Mouse (Mus musculus): ENCODE data around the gene Rapgef5.
A peak's percentile ranks its signal among the peaks of the same experiment; 100 is the strongest.

The Rapgef5 gene

GRCm38 (mm10) chr12:117528509-117529145 lies 12.3 kb downstream of the Rapgef5 start:
- peak; percentile 67 for DNase-seq (ENCODE audit: low read depth, low spot score)

GRCm38 (mm10) chr12:117531106-117531505 lies 14.8 kb downstream of the Rapgef5 start:
- DNase-seq (ENCODE audit: low read depth, low spot score): peak; percentile 61

DNA sequence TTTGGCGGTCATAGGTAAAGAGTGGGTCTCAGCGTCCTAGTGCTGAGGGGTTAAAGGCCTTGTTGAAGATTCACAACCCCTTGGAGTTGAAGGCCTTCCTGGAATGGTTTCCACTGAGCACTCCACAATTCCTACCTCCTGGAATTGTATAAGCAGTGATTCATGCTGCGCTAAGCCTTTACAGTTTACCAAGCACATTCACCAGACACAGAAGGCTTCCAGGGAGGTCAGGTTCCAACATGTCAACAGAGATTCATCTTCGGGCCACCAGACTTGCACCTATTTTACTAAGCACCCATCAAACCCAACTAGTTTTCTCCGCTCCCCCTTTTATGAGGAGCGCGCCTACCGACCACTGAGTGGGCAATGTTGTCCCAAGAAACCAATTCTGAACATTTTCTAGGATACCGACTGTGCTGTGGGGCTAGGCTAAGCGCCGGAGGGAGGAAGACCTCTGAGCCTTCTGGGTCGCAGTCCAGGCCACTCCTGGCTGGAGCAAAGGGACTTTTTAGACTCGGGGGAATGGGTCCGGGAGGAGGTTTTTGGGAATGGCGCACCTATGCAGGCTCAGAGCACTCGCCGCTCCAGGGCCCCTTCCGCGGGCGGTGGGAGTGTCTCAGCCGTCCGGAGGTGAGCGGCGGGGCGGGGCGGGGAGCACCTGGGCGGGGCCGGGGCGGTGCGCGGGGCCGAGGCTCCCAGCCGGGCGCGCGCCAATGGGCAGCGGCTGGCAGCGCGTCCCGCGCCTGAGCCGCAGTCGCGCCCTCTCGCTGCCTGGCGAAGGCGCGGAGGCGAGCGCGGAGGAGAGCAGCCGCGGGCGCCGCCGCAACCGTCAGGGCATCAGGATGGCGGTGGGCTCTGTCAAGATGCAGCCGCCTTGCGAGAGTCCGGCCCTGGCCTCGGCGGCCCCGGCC lies 17.2 kb downstream of the Rapgef5 start:
- DNase-seq (ENCODE audit: low read depth, low spot score): peak; percentile 70

DNA sequence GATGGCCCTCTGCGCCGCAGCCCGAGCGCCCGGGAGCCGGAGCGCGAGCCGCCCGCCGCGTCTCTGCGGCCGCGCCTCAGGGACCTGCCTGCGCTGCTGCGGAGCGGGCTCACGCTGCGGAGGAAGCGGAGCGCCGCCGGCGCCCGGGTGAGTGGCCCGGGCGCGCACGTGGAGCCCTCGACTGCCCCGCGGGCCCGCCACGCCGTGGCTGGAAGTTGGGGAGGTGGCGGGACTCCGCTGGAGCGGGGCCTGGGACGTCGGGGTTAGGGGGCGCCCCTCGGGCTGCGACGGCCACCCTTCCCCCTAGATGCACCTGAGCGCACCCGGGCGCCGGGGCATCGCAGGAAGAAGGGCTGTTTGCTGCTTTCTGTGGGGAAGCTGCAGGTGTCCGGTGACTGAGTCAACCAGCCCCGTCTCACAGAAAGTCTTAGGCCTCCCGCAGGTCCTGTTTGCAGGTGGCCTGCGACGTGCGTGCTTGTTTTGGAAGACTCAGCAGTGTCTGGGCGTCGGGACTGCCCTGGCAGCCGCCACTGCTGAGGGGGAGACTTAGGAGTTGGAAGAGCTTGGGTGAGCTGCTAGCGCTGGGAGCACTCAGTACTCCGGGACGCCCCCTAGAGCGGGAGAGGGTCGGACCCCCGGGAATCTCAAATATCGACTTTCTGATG lies 17.9 kb downstream of the Rapgef5 start:
- peak; percentile 74 for DNase-seq (ENCODE audit: low read depth, low spot score)

DNA sequence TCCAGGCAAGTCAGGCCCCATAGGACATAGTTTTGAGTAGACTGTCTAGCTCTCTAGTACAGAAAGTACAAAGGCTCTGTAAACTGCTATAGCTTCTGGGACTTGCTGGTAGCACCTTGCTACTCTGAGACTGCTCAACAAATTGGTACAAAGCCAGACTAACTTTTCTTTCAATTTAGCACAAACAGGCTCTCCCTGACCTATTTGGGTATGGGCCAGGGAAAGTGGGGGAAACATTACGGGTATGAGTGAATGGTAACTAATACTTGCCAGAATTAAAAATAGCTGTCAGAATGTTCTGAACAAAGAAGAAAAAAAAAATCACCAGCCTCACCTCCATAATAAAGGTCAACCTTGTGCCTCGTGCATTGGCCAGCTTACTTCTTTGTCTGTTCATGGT lies 24.1 kb downstream of the Rapgef5 start:
- DNase-seq (ENCODE audit: low read depth, low spot score): no peak

- DNase-seq (ENCODE audit: low read depth, low spot score): no peak
Observed at GRCm38 (mm10) chr12:117545277-117545676, 29.0 kb downstream of the Rapgef5 start.

DNA sequence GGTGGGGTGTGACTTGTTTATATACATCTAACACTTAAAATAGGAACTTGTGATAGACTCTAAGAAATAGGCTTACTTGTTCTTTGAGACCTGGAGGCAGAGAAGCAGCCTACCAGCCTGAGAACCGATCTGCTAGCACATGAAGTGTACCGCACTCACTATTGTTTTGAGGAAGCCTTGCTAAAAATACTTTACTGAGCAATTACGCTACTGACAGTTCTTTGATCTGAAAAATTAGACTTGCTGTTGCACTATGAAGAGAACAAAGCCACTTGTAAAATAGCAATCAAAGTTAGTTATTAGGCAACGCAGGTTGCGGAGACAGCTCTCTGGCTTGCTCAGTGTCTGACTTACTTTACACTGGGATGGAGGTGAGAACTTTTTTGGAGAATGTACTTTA lies 37.1 kb downstream of the Rapgef5 start:
- peak; percentile 66 for DNase-seq (ENCODE audit: low read depth, low spot score)

- DNase-seq (ENCODE audit: low read depth, low spot score): no peak
Observed at GRCm38 (mm10) chr12:117554612-117555063, 38.4 kb downstream of the Rapgef5 start.

DNA sequence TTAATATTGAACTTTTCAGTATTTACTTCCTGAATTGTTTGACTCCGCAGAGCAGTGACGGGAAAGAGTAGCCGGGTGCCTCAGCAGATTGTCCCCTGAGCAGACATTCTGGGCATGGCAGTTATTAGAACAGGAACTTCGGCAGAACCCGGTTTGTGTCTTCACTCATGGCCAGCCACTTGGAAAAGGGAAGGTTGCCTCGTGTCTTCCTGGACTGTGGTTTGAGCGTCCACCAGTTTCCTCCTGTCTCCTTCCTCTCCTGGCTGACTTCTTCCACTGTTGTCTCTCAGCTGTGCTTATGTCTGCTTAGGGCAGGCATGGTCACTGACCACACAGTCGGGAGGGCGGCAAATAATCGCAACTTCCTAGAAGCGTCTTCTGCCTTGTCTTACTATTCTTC lies 44.2 kb downstream of the Rapgef5 start:
- DNase-seq (ENCODE audit: low read depth, low spot score): peak; percentile 66

- DNase-seq (ENCODE audit: low read depth, low spot score): peak; percentile 76
Observed at GRCm38 (mm10) chr12:117561411-117562059, 45.3 kb downstream of the Rapgef5 start.

DNA sequence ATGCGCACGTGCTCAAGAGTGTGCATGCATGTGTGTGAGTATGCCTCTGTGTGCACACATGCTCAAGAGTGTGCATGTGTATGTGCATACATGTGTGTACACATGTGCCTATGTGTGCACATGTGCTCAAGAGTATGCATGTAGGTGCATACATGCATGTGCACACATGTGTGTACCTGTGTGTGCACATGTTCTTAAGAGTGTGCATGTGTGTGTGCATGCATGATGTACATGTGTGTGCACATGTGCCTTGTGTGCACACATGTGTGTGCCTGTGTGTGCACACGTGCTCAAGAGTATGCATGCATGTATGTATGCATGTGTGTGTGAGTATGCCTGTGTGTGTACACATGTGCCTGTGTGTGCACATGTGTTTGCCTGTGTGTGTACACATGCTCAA lies 45.8 kb downstream of the Rapgef5 start:
- no peak for DNase-seq (ENCODE audit: low read depth, low spot score)

GRCm38 (mm10) chr12:117563859-117564258 lies 47.6 kb downstream of the Rapgef5 start:
- no peak for DNase-seq (ENCODE audit: low read depth, low spot score)

- no peak for DNase-seq (ENCODE audit: low read depth, low spot score)
Observed at GRCm38 (mm10) chr12:117566298-117566697, 50.0 kb downstream of the Rapgef5 start.

- DNase-seq (ENCODE audit: low read depth, low spot score): peak; percentile 59
Observed at GRCm38 (mm10) chr12:117569671-117570070, 53.4 kb downstream of the Rapgef5 start.

DNA sequence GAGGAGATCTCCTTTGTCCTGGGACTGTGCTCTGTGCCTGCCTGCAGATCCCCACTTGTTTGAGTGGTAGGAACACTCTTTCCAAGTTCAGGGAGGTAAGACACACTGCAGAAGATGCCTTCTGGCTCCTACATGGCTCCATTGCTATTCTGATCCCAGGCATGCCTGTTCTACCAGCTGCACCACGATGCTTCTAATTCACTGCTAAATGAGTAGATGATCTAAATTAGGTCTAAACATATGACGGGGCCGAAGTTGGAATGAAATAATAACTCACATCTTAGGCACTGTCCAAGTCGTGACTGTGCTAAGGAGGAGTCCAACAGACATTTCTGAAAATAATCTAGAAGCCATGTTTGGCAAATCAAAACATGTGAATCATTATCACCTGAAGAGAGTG lies 68.0 kb downstream of the Rapgef5 start:
- DNase-seq (ENCODE audit: low read depth, low spot score): peak; percentile 71

DNA sequence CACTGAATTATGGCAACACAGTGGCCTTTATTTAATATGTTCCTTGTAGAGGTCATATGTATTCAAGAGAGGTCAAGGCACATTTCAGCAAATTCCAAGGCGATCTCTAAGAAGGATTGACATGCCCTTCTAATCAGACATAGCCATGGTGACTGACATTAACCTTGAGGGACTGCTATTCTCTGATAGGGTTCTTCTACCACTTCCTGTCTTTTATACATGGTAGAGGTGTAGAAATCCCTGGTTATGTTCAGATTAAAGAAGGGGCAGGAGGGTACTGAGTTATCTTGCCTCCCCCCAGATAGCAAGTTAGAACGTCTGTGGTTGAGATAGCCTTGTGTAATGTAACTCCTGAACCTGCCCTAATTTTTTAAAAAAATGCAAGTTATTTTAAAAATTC lies 69.1 kb downstream of the Rapgef5 start:
- DNase-seq (ENCODE audit: low read depth, low spot score): no peak

DNA sequence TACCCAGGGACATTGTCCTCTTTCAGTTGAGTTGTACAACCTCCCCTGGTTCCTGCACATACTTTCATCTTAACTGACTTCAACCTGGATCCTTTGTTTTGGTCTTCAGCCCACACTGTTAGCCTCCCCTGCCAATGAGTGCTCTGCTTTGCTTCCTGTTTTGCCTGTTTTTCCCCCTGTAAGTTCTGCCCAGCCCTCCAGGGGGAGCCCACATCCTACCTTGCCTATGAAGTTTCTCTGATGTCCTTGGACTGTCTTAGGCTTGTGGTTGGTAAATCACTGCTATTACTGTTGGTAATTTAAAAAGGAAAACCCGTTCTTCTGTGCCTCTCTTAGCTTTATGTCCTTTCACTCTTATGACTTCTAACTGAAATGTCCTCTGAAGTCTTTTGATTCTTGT lies 69.8 kb downstream of the Rapgef5 start:
- DNase-seq (ENCODE audit: low read depth, low spot score): peak; percentile 83

- no peak for DNase-seq (ENCODE audit: low read depth, low spot score)
Observed at GRCm38 (mm10) chr12:117589186-117589585, 72.9 kb downstream of the Rapgef5 start.

DNA sequence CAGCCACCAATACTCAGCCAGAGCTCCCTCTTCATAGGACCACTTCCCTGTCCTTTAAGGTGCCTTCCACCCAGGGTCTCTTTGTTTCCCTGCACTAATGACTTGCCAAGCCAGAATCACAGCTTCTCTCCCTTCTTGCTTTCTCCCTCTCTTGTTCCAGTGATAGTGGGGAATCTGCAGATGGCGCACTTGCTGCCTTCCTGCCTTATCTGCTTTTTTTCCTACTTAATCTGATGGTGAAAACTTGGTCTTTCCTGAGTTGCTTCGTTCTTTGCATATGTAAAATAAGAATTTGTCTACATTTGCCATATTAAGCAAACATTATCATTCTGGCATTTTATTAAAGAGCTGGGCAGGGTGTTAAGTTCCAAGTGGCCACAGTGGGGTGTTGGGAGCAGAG lies 75.7 kb downstream of the Rapgef5 start:
- DNase-seq (ENCODE audit: low read depth, low spot score): peak; percentile 39

DNA sequence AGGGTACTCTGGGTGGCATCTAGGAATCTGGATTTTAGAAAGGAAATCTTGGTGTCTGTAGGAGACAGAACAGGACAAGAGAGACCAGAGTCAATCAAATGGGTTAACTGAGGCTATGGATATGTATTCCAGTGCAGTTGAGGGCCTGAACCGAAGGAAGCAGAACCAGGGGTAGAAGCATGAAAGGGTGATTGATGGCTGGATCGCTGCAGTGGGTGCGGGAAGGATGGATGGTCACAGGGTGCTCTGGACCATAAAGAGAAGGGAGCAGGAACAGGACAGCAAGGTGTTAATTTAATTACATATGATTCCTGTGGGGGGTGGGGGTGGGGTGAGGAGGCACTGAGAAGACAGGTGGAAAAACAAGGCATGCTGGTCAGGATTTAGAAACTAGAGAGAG lies 76.3 kb downstream of the Rapgef5 start:
- DNase-seq (ENCODE audit: low read depth, low spot score): no peak

- no peak for DNase-seq (ENCODE audit: low read depth, low spot score)
Observed at GRCm38 (mm10) chr12:117595179-117595578, 78.9 kb downstream of the Rapgef5 start.

DNA sequence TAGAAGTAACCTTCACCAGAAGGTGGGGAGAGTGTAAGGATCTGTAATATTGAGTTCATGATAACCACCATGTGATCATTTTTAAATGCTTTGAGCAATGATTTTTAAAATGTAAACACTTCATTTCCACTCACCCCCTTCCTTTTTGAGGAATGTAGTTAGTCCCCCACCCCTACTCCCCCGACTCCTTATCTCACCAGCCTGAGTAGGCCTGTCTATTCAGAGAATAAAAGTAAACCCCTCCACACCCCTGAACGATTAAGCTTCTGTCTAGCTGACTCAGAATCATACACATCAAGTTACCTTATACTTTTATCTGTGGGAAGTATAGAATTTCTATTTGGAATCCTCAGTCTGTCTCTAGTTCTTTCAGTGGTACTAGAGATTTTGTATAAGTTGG lies 81.9 kb downstream of the Rapgef5 start:
- no peak for DNase-seq (ENCODE audit: low read depth, low spot score)
